10 mouse cellular contexts compared by ENCODE assay signal in the genomic region with DNA sequence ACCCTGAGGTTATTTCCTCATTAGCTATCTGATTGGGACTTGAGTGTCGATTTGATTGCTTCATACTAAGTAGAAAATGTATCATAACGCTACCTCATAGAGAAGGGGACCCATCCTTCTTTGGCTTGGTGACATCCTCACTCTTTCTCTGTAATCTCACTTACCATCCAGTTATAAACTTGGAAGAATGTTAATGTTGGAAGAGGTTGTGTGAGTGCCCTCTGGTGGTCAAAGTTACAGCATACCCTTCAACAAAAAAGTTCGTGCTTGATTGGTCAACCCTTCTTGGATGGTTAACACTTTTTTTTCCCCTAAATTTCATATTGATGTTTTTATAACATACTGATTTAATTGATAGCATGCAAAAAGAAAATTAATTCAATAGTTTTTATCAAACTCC.
DNase-seq lines count a peak whose midpoint lies in the region; ATAC-seq lines count a peak whose summit lies in the region.
"Had no signal": no experiment of that assay in that cellular context is flagged by ENCODE, and none has a peak within 500 bp of the region (broad histone marks: within the 10 kb centered on the region; RNA-seq: fewer than 3 reads in every experiment).

No protein-coding gene starts in this region.

- ATAC-seq in frontal cortex, adult (ENCODE audit: low TSS enrichment), result 0 out of 2 replicates have a peak, but pooled peaks have one; percentile 47
- no peak for ATAC-seq in midbrain, embryonic 14.5 days (ENCODE audit: low FRiP score, low TSS enrichment)

- no peak overlapping the region for H3K27ac ChIP-seq in midbrain, embryonic 14.5 days (replicated peaks; ENCODE audit: low read depth, low read length)
- no peak overlapping the region for H3K27ac ChIP-seq in midbrain, embryonic 10.5 days (replicated peaks)
- H3K27ac ChIP-seq: heart, embryonic 13.5 days had no signal

- no peak overlapping the region for H3K4me3 ChIP-seq in midbrain, embryonic 14.5 days (replicated peaks; ENCODE audit: low read depth, low read length)
- no peak overlapping the region for H3K4me3 ChIP-seq in midbrain, embryonic 10.5 days
- H3K4me3 ChIP-seq: heart, embryonic 13.5 days had no signal

- WGBS in midbrain, embryonic 14.5 days, result 50% methylated on average over 3 of the region's 3 CpGs
- 58% methylated on average over 3 of the region's 3 CpGs for WGBS in midbrain, embryonic 10.5 days

- no peak overlapping the region for H3K9ac ChIP-seq in midbrain, embryonic 14.5 days (replicated peaks; ENCODE audit: low read length)
- H3K9ac ChIP-seq: heart, embryonic 13.5 days had no signal

- H3K4me2 ChIP-seq in midbrain, embryonic 14.5 days (ENCODE audit: low read length), result no peak overlapping the region
- H3K4me2 ChIP-seq: heart, embryonic 13.5 days had no signal

- H3K27me3 ChIP-seq in midbrain, embryonic 14.5 days (ENCODE audit: control insufficient read depth, insufficient read depth, low read length), result no peaks in the 10 kb centered on the region
- H3K27me3 ChIP-seq in midbrain, embryonic 10.5 days (ENCODE audit: low read depth, poor library complexity, severe bottlenecking), result no peaks in the 10 kb centered on the region
- H3K27me3 ChIP-seq: heart, embryonic 13.5 days had no signal

- no peaks in the 10 kb centered on the region for H3K4me1 ChIP-seq in midbrain, embryonic 14.5 days (ENCODE audit: control insufficient read depth, insufficient read depth, low read length)
- no peaks in the 10 kb centered on the region for H3K4me1 ChIP-seq in midbrain, embryonic 10.5 days
- H3K4me1 ChIP-seq: heart, embryonic 13.5 days had no signal

- H3K9me3 ChIP-seq in midbrain, embryonic 14.5 days (ENCODE audit: control insufficient read depth, low read length), result no peaks in the 10 kb centered on the region
- no peaks in the 10 kb centered on the region for H3K9me3 ChIP-seq in midbrain, embryonic 10.5 days (replicated peaks)
- H3K9me3 ChIP-seq: heart, embryonic 13.5 days had no signal

- H3K36me3 ChIP-seq in midbrain, embryonic 14.5 days (ENCODE audit: control insufficient read depth, insufficient read depth, low read length), result no peaks in the 10 kb centered on the region
- no peaks in the 10 kb centered on the region for H3K36me3 ChIP-seq in midbrain, embryonic 10.5 days
- H3K36me3 ChIP-seq: G1E; heart, embryonic 13.5 days had no signal

- no peak for DNase-seq in frontal cortex, postnatal 10 days (ENCODE audit: low spot score in 2 of 2)
- DNase-seq in midbrain, embryonic 14.5 days, result peak; percentile 70
- no peak for DNase-seq in midbrain, embryonic 10.5 days (ENCODE audit: low spot score)
- peak; percentile 66 to 75 for DNase-seq in cerebellum, postnatal 10 days
- peak; percentile 17 to 60 for DNase-seq in kidney, postnatal 36 days
- DNase-seq in retina, embryonic 14.5 days (ENCODE audit: low spot score), result peak; percentile 72
- no peak for DNase-seq in urinary bladder, postnatal 36 days (ENCODE audit: low spot score in 2 of 2)

Comparison
In these comparisons a context has a peak if more than half of its experiments do, and no peak if none do; other contexts are left out.
1. DNase-seq: peak in midbrain, embryonic 14.5 days (single experiment), cerebellum, postnatal 10 days (2 of 2), kidney, postnatal 36 days (2 of 2) and retina, embryonic 14.5 days (single experiment); none in frontal cortex, postnatal 10 days (0 of 2), midbrain, embryonic 10.5 days (single experiment) and urinary bladder, postnatal 36 days (0 of 2).